Mouse (Mus musculus): ENCODE measurements at regions not wholly inside any gene's neighbourhood (a gene's known extent, or its start where the extent isn't known, plus 50 kb on each side); places are given as distances from the start of the nearest gene placed in this dataset.

DNA sequence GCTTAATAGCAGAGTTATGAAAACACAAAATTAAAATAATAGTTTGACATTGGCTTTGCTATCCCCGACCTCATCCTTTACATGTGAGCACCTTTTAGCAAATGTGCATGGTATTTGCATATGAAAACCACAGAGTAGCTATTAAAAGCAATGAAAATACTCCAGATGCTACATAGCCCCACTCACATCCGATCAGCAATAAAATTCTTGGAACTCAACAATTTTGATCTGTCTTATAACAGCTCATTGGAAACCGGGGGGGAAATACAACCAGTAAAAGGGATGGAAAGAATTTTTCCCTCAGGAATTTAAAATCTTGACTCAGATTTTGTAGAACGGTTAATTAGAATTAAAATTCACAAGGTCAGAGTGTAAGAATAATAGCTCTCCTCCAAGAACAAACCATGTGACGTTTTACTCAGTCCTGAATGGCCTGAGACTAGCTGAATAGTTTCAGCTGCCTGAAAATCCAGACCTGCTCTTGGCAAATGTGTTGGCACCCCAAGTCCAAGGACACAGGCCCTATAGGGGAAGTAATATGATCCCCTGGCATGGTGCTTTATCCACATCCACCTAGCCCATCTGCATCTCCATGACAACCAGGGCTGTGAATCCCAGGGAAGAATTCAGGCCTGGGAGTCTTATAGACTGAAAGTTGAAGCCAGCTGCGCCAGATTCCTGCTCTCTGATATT is 370.9 kb downstream of the Tns3 start:
- WGBS: 42% methylated on average over 6 of the region's 6 CpGs

DNA sequence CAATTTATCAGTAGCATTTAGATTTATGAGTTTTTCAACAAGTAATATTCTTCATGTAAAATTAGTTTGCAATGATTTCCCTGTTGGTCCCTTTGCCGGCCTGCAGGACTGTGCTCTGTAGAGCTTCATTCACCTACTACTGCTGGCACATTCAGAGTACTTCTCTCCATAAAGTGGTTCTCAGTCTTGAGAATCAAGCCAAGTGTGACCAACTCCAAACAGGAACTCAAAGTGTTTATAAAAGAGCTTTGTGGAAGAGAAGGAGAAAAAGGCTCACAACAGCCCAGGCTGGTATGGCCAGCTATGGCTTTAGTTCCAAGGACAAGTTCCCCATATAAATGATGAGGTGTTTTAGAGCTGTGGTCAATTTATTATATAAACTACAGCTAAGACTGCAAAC is 379.1 kb downstream of the Tns3 start:
- DNase-seq (ENCODE audit: low spot score): no peak
- TF ChIP-seq CTCF (IDR thresholded peaks at IDR 0.05; ENCODE audit: low read depth): no peak
- WGBS: 88% methylated on average over 1 of the region's 1 CpGs

More for the DNA sequence above, 370.9 kb downstream of the Tns3 start:
- DNase-seq (ENCODE audit: low spot score) (peak; percentile 18), ATAC-seq (no peak)
- H3K27ac ChIP-seq: no peak overlapping the region
- H3K36me3 ChIP-seq (ENCODE audit: insufficient read depth, low read length): no peaks in the 10 kb centered on the region
- H3K4me1 ChIP-seq (ENCODE audit: insufficient read depth, low read length): no peaks in the 10 kb centered on the region
- TF ChIP-seq CTCF (IDR thresholded peaks at IDR 0.05; ENCODE audit: low read depth): no peak
- H3K9me3 ChIP-seq (ENCODE audit: low read length): no peaks in the 10 kb centered on the region
- H3K27me3 ChIP-seq (ENCODE audit: insufficient read depth, low read length): no peaks in the 10 kb centered on the region
- no peak overlapping the region for H3K9ac ChIP-seq (replicated peaks; ENCODE audit: low read length)
- H3K4me3 ChIP-seq (ENCODE audit: low read length): no peak overlapping the region
- no peak overlapping the region for H3K4me2 ChIP-seq (ENCODE audit: low read depth, low read length)

DNA sequence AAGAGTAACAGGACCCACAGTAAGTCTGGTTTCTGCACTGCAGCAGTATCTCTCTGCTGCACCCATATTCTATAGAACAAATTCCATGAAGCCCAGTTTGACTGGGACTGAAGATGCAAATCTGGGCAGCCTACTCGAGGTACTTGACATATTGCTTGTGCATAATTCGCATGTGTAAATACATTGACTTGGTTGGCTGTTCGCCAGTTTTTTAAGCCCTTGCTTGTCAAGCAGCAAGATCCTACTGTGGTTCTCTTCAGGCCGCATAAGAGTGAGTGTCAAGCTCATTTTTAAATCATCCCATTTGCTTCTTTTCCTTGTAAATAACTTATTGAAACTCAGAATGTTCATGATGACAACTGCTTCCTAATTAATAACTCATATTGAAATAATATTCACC is 389.1 kb downstream of the Tns3 start:
- H3K4me1 ChIP-seq (ENCODE audit: insufficient read depth, low read length): no peaks in the 10 kb centered on the region
- H3K4me3 ChIP-seq (ENCODE audit: low read length): no peak overlapping the region
- no peak overlapping the region for H3K27ac ChIP-seq
- WGBS: 55% methylated on average over 4 of the region's 4 CpGs
- H3K4me2 ChIP-seq (ENCODE audit: low read depth, low read length): no peak overlapping the region
- no peaks in the 10 kb centered on the region for H3K27me3 ChIP-seq (ENCODE audit: insufficient read depth, low read length)
- no peak for ATAC-seq
- no peak for TF ChIP-seq CTCF (IDR thresholded peaks at IDR 0.05; ENCODE audit: low read depth)
- DNase-seq (ENCODE audit: low spot score): peak; percentile 30
- H3K9ac ChIP-seq (replicated peaks; ENCODE audit: low read length): no peak overlapping the region
- H3K9me3 ChIP-seq (ENCODE audit: low read length): no peaks in the 10 kb centered on the region
- no peaks in the 10 kb centered on the region for H3K36me3 ChIP-seq (ENCODE audit: insufficient read depth, low read length)

More for the DNA sequence above, 379.1 kb downstream of the Tns3 start:
- Histone ChIP-seq H3K9me3 (ENCODE audit: low read length) (no peaks in the 10 kb centered on the region), H3K9ac (replicated peaks; ENCODE audit: low read length) (no peak overlapping the region), H3K36me3 (ENCODE audit: insufficient read depth, low read length) (no peaks in the 10 kb centered on the region), H3K4me3 (ENCODE audit: low read length) (no peak overlapping the region), H3K4me2 (ENCODE audit: low read depth, low read length) (no peak overlapping the region), H3K27ac (no peak overlapping the region), H3K4me1 (ENCODE audit: insufficient read depth, low read length) (no peaks in the 10 kb centered on the region), H3K27me3 (ENCODE audit: insufficient read depth, low read length) (no peaks in the 10 kb centered on the region)
- ATAC-seq: no peak

DNA sequence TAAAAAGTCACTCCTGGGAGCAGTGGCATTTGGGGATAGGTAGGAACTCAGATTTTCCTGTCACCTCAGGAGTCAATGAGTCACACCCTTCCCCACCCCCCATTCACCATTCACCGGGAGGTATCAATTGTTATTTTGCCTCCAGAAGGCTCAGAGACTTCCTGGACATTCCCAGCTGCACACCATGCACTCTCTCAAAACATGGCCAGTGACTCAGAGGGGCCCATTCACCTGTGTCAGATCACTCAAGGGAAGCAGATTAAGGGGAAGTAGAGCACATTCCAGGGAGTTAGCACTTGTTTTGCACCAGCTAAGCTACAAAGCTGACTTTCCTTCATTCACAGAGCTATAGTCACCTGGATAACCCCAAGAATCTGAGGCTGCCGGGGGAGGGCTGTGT is 395.2 kb downstream of the Tns3 start:
- no peaks in the 10 kb centered on the region for H3K36me3 ChIP-seq (ENCODE audit: insufficient read depth, low read length)
- H3K4me1 ChIP-seq (ENCODE audit: insufficient read depth, low read length): no peaks in the 10 kb centered on the region
- H3K27me3 ChIP-seq (ENCODE audit: insufficient read depth, low read length): no peaks in the 10 kb centered on the region
- no peak overlapping the region for H3K4me2 ChIP-seq (ENCODE audit: low read depth, low read length)
- no peak overlapping the region for H3K4me3 ChIP-seq (ENCODE audit: low read length)
- DNase-seq (ENCODE audit: low spot score) (no peak), ATAC-seq (no peak)
- no peaks in the 10 kb centered on the region for H3K9me3 ChIP-seq (ENCODE audit: low read length)
- no peak overlapping the region for H3K27ac ChIP-seq
- no peak for TF ChIP-seq CTCF (IDR thresholded peaks at IDR 0.05; ENCODE audit: low read depth)
- 84% methylated on average over 2 of the region's 2 CpGs for WGBS
- H3K9ac ChIP-seq (replicated peaks; ENCODE audit: low read length): no peak overlapping the region

DNA sequence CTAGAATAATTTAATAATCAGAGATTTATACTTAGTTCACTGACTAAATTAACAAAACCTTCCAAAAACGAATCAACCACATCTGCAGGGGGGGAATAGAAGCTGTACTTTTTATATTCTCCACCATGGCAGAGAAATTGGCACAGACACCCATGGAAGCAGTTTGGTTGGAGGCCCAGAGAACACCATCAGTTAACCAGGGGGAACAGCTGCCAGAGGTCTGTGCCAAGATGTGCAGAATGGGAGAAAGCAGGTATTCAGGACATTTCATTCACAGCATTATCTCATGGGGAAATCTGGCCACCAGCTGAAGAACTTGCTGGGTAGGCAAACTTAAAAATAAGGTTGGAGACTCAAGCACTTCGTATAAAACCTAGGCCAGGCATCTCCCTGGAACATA is 410.3 kb downstream of the Tns3 start:
- no peak for ATAC-seq
- DNase-seq (ENCODE audit: low spot score): peak; percentile 50
- Histone ChIP-seq H3K36me3 (ENCODE audit: insufficient read depth, low read length) (no peaks in the 10 kb centered on the region), H3K27me3 (ENCODE audit: insufficient read depth, low read length) (no peaks in the 10 kb centered on the region), H3K9ac (replicated peaks; ENCODE audit: low read length) (no peak overlapping the region), H3K27ac (no peak overlapping the region), H3K4me3 (ENCODE audit: low read length) (no peak overlapping the region), H3K9me3 (ENCODE audit: low read length) (no peaks in the 10 kb centered on the region), H3K4me2 (ENCODE audit: low read depth, low read length) (no peak overlapping the region), H3K4me1 (ENCODE audit: insufficient read depth, low read length) (no peaks in the 10 kb centered on the region)
- TF ChIP-seq CTCF (IDR thresholded peaks at IDR 0.05; ENCODE audit: low read depth): no peak
- 38% methylated on average over 2 of the region's 2 CpGs for WGBS

DNA sequence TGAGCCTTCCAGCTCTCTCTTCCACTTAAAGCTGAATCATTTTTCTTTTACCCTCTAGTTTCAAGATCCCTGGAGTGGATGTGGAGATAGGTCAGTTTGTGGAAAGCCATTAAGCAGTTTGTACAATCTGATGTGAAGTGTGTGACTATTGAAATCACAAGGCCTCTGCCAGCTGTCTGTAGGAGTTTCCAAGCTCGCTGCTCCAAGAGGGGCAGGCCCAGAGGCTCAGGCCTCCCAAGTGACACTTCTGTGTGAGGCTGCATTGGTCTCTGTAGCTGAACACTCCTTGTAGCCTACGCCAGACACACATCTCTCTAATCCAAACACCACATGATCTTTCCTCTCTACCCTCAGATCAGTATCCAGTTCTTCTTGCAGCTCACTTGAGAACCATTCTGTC is 413.0 kb downstream of the Tns3 start:
- no peak overlapping the region for H3K9ac ChIP-seq (replicated peaks; ENCODE audit: low read length)
- no peak for TF ChIP-seq CTCF (IDR thresholded peaks at IDR 0.05; ENCODE audit: low read depth)
- no peak for ATAC-seq
- WGBS: 76% methylated on average over 2 of the region's 2 CpGs
- H3K4me2 ChIP-seq (ENCODE audit: low read depth, low read length): no peak overlapping the region
- no peaks in the 10 kb centered on the region for H3K36me3 ChIP-seq (ENCODE audit: insufficient read depth, low read length)
- no peak overlapping the region for H3K4me3 ChIP-seq (ENCODE audit: low read length)
- DNase-seq (ENCODE audit: low spot score): no peak
- no peaks in the 10 kb centered on the region for H3K27me3 ChIP-seq (ENCODE audit: insufficient read depth, low read length)
- H3K4me1 ChIP-seq (ENCODE audit: insufficient read depth, low read length): no peaks in the 10 kb centered on the region
- H3K9me3 ChIP-seq (ENCODE audit: low read length): no peaks in the 10 kb centered on the region
- H3K27ac ChIP-seq: no peak overlapping the region

DNA sequence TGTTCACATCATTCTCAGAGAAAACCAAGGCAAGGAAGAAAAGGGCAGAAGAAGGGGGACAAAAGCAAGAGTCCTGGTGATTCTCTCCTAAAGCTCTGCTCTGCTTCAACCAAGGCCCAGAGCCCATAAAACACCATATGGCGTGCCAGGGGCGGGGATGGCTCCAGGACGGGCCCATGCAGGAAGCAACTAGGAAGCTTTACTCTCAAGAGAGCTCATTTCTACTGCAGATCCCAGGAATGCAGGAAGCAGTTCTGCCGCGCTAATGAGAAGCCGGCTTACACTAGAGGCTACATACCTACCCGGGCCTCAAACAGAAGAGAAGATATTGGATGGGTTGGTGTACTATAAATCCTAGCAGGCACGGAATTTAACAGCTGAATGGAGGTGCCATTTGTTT is 414.9 kb downstream of the Tns3 start:
- no peak for TF ChIP-seq CTCF (IDR thresholded peaks at IDR 0.05; ENCODE audit: low read depth)
- no peak overlapping the region for H3K4me3 ChIP-seq (ENCODE audit: low read length)
- DNase-seq (ENCODE audit: low spot score) (no peak), ATAC-seq (no peak)
- no peaks in the 10 kb centered on the region for H3K36me3 ChIP-seq (ENCODE audit: insufficient read depth, low read length)
- H3K9ac ChIP-seq (replicated peaks; ENCODE audit: low read length): no peak overlapping the region
- no peaks in the 10 kb centered on the region for H3K9me3 ChIP-seq (ENCODE audit: low read length)
- H3K27ac ChIP-seq: no peak overlapping the region
- no peaks in the 10 kb centered on the region for H3K27me3 ChIP-seq (ENCODE audit: insufficient read depth, low read length)
- no peaks in the 10 kb centered on the region for H3K4me1 ChIP-seq (ENCODE audit: insufficient read depth, low read length)
- WGBS: 78% methylated on average over 8 of the region's 8 CpGs
- no peak overlapping the region for H3K4me2 ChIP-seq (ENCODE audit: low read depth, low read length)
